Mouse (Mus musculus): ENCODE data around the gene Cltb. TPM values are rescaled to one million over a fixed set of nuclear protein-coding genes. Genes with fewer than 3 reads are reported as not detected.

Gene Cltb
- total RNA-seq (2014; rRNA removed) (243 and 256 TPM in 2 replicates), polyA plus RNA-seq (2015; fragmentation: Nextera tagmentation; extraction: Ambion mirVana) (326 and 328 TPM in 2 replicates)

GRCm38 (mm10) chr13:54610972-54611754 is at the start of gene Cltb:
Cltb (minus strand) TSS chr13:54611344.
- Histone ChIP-seq H3K36me3 (ENCODE audit: insufficient read depth, low read length) (peaks cover 6% of the 10 kb centered on the region; the same call in 1 of the 2 replicates), H3K9me3 (ENCODE audit: low read length) (no peaks in the 10 kb centered on the region), H3K9ac (replicated peaks; ENCODE audit: low read length, poor library complexity, severe bottlenecking) (peak within 1 kb of the TSS; percentile 96), H3K4me3 (ENCODE audit: low read depth, low read length) (peak within 1 kb of the TSS; percentile 76), H3K27ac (ENCODE audit: low read depth, low read length) (peak within 1 kb of the TSS; percentile 89), H3K27me3 (ENCODE audit: insufficient read depth, low read length) (no peaks in the 10 kb centered on the region), H3K4me1 (ENCODE audit: insufficient read depth, low read length) (peaks cover 15% of the 10 kb centered on the region), H3K4me2 (ENCODE audit: low read depth, low read length, poor library complexity, severe bottlenecking) (peak within 1 kb of the TSS; percentile 78)
- no peak for TF ChIP-seq CTCF (IDR thresholded peaks at IDR 0.05)
- peak; percentile 86 for DNase-seq (ENCODE audit: low spot score)
- under 1% methylated on average over 47 of the region's 66 CpGs for WGBS
- peak; percentile 77 for ATAC-seq (ENCODE audit: low FRiP score)

- Histone ChIP-seq H3K36me3 (ENCODE audit: insufficient read depth, low read length) (peaks cover 49% of the 10 kb centered on the region), H3K9me3 (ENCODE audit: low read length) (no peaks in the 10 kb centered on the region), H3K4me1 (ENCODE audit: insufficient read depth, low read length) (no peaks in the 10 kb centered on the region), H3K4me2 (ENCODE audit: low read depth, low read length, poor library complexity, severe bottlenecking) (no peak overlapping the region), H3K9ac (replicated peaks; ENCODE audit: low read length, poor library complexity, severe bottlenecking) (no peak overlapping the region), H3K4me3 (ENCODE audit: low read depth, low read length) (no peak overlapping the region), H3K27me3 (ENCODE audit: insufficient read depth, low read length) (no peaks in the 10 kb centered on the region), H3K27ac (ENCODE audit: low read depth, low read length) (no peak overlapping the region)
- WGBS = 67% methylated on average over 5 of the region's 5 CpGs
- DNase-seq (ENCODE audit: low spot score) (no peak), ATAC-seq (ENCODE audit: low FRiP score) (no peak)
- TF ChIP-seq CTCF (IDR thresholded peaks at IDR 0.05) = no peak
Observed at GRCm38 (mm10) chr13:54660877-54661276, 49.7 kb upstream of the Cltb start.

GRCm38 (mm10) chr13:54650461-54650860 is 39.3 kb upstream of the Cltb start:
- H3K4me2 ChIP-seq (ENCODE audit: low read depth, low read length, poor library complexity, severe bottlenecking) = no peak overlapping the region
- no peak for TF ChIP-seq CTCF (IDR thresholded peaks at IDR 0.05)
- no peaks in the 10 kb centered on the region for H3K4me1 ChIP-seq (ENCODE audit: insufficient read depth, low read length)
- H3K27ac ChIP-seq (ENCODE audit: low read depth, low read length) = no peak overlapping the region
- no peak overlapping the region for H3K9ac ChIP-seq (replicated peaks; ENCODE audit: low read length, poor library complexity, severe bottlenecking)
- H3K36me3 ChIP-seq (ENCODE audit: insufficient read depth, low read length) = peaks cover 78% of the 10 kb centered on the region
- no peak for ATAC-seq (ENCODE audit: low FRiP score)
- 97% methylated on average over 3 of the region's 3 CpGs for WGBS
- no peaks in the 10 kb centered on the region for H3K27me3 ChIP-seq (ENCODE audit: insufficient read depth, low read length)
- DNase-seq (ENCODE audit: low spot score) = no peak
- H3K4me3 ChIP-seq (ENCODE audit: low read depth, low read length) = no peak overlapping the region
- H3K9me3 ChIP-seq (ENCODE audit: low read length) = no peaks in the 10 kb centered on the region

- H3K4me3 ChIP-seq (ENCODE audit: low read depth, low read length) = no peak overlapping the region
- WGBS = 96% methylated on average over 3 of the region's 3 CpGs
Observed at GRCm38 (mm10) chr13:54635011-54635410, 23.9 kb upstream of the Cltb start.

GRCm38 (mm10) chr13:54632731-54633277 is 21.7 kb upstream of the Cltb start:
- H3K36me3 ChIP-seq (ENCODE audit: insufficient read depth, low read length) = 0 out of 2 replicates have a peak, but pooled peaks cover under 1% of the 10 kb centered on the region
- no peak for TF ChIP-seq CTCF (IDR thresholded peaks at IDR 0.05)
- no peak overlapping the region for H3K4me2 ChIP-seq (ENCODE audit: low read depth, low read length, poor library complexity, severe bottlenecking)
- DNase-seq (ENCODE audit: low spot score) = no peak
- no peaks in the 10 kb centered on the region for H3K9me3 ChIP-seq (ENCODE audit: low read length)
- no peaks in the 10 kb centered on the region for H3K27me3 ChIP-seq (ENCODE audit: insufficient read depth, low read length)
- no peak overlapping the region for H3K9ac ChIP-seq (replicated peaks; ENCODE audit: low read length, poor library complexity, severe bottlenecking)
- no peaks in the 10 kb centered on the region for H3K4me1 ChIP-seq (ENCODE audit: insufficient read depth, low read length)
- WGBS = 74% methylated on average over 3 of the region's 3 CpGs
- no peak overlapping the region for H3K4me3 ChIP-seq (ENCODE audit: low read depth, low read length)
- no peak overlapping the region for H3K27ac ChIP-seq (ENCODE audit: low read depth, low read length)
- no peak for ATAC-seq (ENCODE audit: low FRiP score)

More at GRCm38 (mm10) chr13:54635011-54635410, 23.9 kb upstream of the Cltb start:
- no peak overlapping the region for H3K9ac ChIP-seq (replicated peaks; ENCODE audit: low read length, poor library complexity, severe bottlenecking)
- H3K27ac ChIP-seq (ENCODE audit: low read depth, low read length) = no peak overlapping the region
- DNase-seq (ENCODE audit: low spot score) = no peak
- H3K36me3 ChIP-seq (ENCODE audit: insufficient read depth, low read length) = peaks cover 16% of the 10 kb centered on the region
- no peaks in the 10 kb centered on the region for H3K27me3 ChIP-seq (ENCODE audit: insufficient read depth, low read length)
- no peaks in the 10 kb centered on the region for H3K4me1 ChIP-seq (ENCODE audit: insufficient read depth, low read length)
- no peak overlapping the region for H3K4me2 ChIP-seq (ENCODE audit: low read depth, low read length, poor library complexity, severe bottlenecking)
- no peak for TF ChIP-seq CTCF (IDR thresholded peaks at IDR 0.05)
- ATAC-seq (ENCODE audit: low FRiP score) = no peak
- no peaks in the 10 kb centered on the region for H3K9me3 ChIP-seq (ENCODE audit: low read length)

DNA sequence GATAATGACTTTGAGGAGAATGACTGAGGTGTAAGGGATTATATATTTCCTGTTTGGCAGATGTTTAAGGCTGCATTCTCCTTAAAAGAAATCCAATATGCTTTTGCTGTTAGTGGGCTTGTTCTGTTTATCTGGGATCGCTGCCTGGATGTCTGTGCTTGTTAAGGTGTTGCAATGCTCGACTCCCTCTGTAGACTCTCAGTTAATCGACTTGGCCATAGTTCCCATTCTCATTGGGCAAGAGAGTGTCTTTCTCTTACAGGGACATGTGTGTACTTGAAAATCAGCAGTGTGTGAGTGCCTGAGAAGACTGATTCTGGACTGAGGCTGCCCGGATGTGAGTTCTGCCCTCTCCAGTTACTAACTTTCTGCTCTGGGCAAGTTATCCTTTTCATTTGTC is 18.0 kb upstream of the Cltb start:
- DNase-seq (ENCODE audit: low spot score) = no peak
- no peak for ATAC-seq (ENCODE audit: low FRiP score)
- H3K9ac ChIP-seq (replicated peaks; ENCODE audit: low read length, poor library complexity, severe bottlenecking) = no peak overlapping the region
- no peaks in the 10 kb centered on the region for H3K27me3 ChIP-seq (ENCODE audit: insufficient read depth, low read length)
- H3K27ac ChIP-seq (ENCODE audit: low read depth, low read length) = no peak overlapping the region
- H3K36me3 ChIP-seq (ENCODE audit: insufficient read depth, low read length) = no peaks in the 10 kb centered on the region
- TF ChIP-seq CTCF (IDR thresholded peaks at IDR 0.05) = no peak
- no peaks in the 10 kb centered on the region for H3K4me1 ChIP-seq (ENCODE audit: insufficient read depth, low read length)
- H3K4me2 ChIP-seq (ENCODE audit: low read depth, low read length, poor library complexity, severe bottlenecking) = no peak overlapping the region
- no peaks in the 10 kb centered on the region for H3K9me3 ChIP-seq (ENCODE audit: low read length)
- 92% methylated on average over 4 of the region's 4 CpGs for WGBS
- H3K4me3 ChIP-seq (ENCODE audit: low read depth, low read length) = no peak overlapping the region
